Comparison of ENCODE assay signal across 12 mouse cellular contexts in the genomic region with DNA sequence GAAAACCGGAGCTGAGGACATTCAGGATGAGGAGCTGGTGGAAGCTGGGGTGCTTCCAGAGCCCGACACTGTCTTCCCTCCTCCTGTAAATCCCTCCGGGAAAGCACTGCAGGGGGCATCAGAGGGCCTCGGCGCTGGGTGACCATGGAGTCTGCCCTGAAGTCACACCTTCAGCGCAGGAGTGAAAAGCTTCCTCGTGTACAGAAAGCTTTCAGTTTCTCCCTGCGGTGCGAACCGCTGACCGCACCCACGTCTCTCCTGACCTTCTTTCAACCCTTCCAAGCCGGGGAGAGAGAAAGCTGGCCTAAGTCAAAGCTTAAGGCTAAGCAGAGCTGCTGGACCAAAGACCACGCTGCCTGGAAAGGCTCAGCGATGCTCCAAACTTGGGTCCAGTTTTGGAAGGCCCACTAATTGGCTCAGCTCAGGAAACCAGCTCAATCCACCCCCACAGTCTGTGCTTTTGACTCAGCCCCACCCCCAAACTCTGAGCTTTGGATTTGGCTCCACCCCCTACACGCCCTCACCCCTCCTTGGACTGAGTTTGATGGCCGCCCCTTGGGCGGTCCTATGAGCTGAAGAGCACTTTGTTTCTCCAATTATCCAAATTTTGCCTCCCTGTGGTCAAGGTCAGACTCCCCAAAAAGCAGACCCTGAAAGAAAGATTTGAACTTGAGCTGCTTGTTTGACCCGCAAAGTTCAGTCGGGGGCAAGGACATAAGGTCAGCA.
DNase-seq lines count a peak whose midpoint lies in the region; ATAC-seq and TF ChIP-seq lines count a peak whose summit lies in the region.
"Had no signal": no experiment of that assay in that cellular context is flagged by ENCODE, and none has a peak within 500 bp of the region (broad histone marks: within the 10 kb centered on the region; RNA-seq: fewer than 3 reads in every experiment).

No protein-coding gene starts in this region.

- H3K9me3 ChIP-seq in lung, embryonic 14.5 days (ENCODE audit: low read depth, low read length) = peaks cover 4% of the 10 kb centered on the region; the same call in 1 of the 2 replicates

- peak; percentile 49 for TF ChIP-seq CTCF in heart, adult 2 months (IDR thresholded peaks at IDR 0.05)
- TF ChIP-seq CTCF in lung, embryonic 14.5 days (IDR thresholded peaks at IDR 0.05; ENCODE audit: low read depth) = no peak

- WGBS in heart, adult 2 months = 26% methylated on average over 20 of the region's 20 CpGs
- WGBS in lung, embryonic 14.5 days = 33% methylated on average over 20 of the region's 20 CpGs

- H3K4me1 ChIP-seq in heart, adult 2 months (ENCODE audit: control insufficient read depth, insufficient read depth, low read length) = no peaks in the 10 kb centered on the region; the same call in 1 of the 2 replicates
- H3K4me1 ChIP-seq in lung, embryonic 14.5 days (ENCODE audit: insufficient read depth) = no peaks in the 10 kb centered on the region

- H3K4me2 ChIP-seq in lung, embryonic 14.5 days = 0 out of 2 replicates have a peak overlapping the region, but pooled peaks have one; percentile 7
- H3K4me2 ChIP-seq: limb, embryonic 13.5 days had no signal

- no peaks in the 10 kb centered on the region for H3K79me2 ChIP-seq in heart, adult 2 months (replicated peaks; ENCODE audit: control insufficient read depth, insufficient read depth, low read length)

- no peaks in the 10 kb centered on the region for H3K27me3 ChIP-seq in heart, adult 2 months (ENCODE audit: control insufficient read depth, insufficient read depth, low read length)
- H3K27me3 ChIP-seq in lung, embryonic 14.5 days (ENCODE audit: insufficient read depth, low read length) = peaks cover 20% of the 10 kb centered on the region; the same call in 1 of the 2 replicates

- no peaks in the 10 kb centered on the region for H3K36me3 ChIP-seq in heart, adult 2 months (ENCODE audit: control insufficient read depth, insufficient read depth, low read length)
- H3K36me3 ChIP-seq in lung, embryonic 14.5 days (ENCODE audit: insufficient read depth) = no peaks in the 10 kb centered on the region
- H3K36me3 ChIP-seq: limb, embryonic 13.5 days had no signal

- TF ChIP-seq POLR2A in heart, adult 2 months (IDR thresholded peaks at IDR 0.05; ENCODE audit: insufficient read depth, low read depth, low read length) = no peak

- no peak for DNase-seq in heart, adult 2 months
- no peak for DNase-seq in heart, adult 9 months (ENCODE audit: low spot score in 2 of 2)
- DNase-seq in lung, embryonic 14.5 days = no peak
- no peak for DNase-seq in lung, postnatal 36 days
- peak; percentile 16 for DNase-seq in induced T-regulatory cell, adult 2 months (ENCODE audit: low read depth)
- peak; percentile 14 for DNase-seq in naive thymus-derived CD4-positive, alpha-beta T cell, adult 2 months (ENCODE audit: low read depth)
- DNase-seq in MN1 (ENCODE audit: low spot score) = no peak
- DNase-seq in left cerebral cortex, adult 11 months (ENCODE audit: low spot score) = no peak
- DNase-seq: cerebellum, postnatal 10 days; right cerebral cortex, postnatal 14 days; thymus, adult 18-20 months had no signal

- H3K9ac ChIP-seq in heart, adult 2 months (ENCODE audit: low read depth, low read length) = no peak overlapping the region
- no peak overlapping the region for H3K9ac ChIP-seq in lung, embryonic 14.5 days
- H3K9ac ChIP-seq: limb, embryonic 13.5 days had no signal

- H3K4me3 ChIP-seq in heart, adult 2 months = no peak overlapping the region
- no peak overlapping the region for H3K4me3 ChIP-seq in lung, embryonic 14.5 days (ENCODE audit: low read depth, low read length)
- H3K4me3 ChIP-seq: limb, embryonic 13.5 days had no signal

- ATAC-seq in lung, embryonic 14.5 days (ENCODE audit: insufficient read depth) = no peak

- intact Hi-C loops in heart, adult 2 months (cut with DNase I) = no loop called here

- H3K27ac ChIP-seq in heart, adult 2 months = no peak overlapping the region
- H3K27ac ChIP-seq in lung, embryonic 14.5 days (ENCODE audit: low read depth) = no peak overlapping the region
- H3K27ac ChIP-seq: limb, embryonic 13.5 days had no signal

- TF ChIP-seq EP300 in heart, adult 2 months (IDR thresholded peaks at IDR 0.05; ENCODE audit: insufficient read depth, low read depth, low read length) = no peak

Comparison
In these comparisons a context has a peak if more than half of its experiments do, and no peak if none do; other contexts are left out.
1. DNase-seq: peak in induced T-regulatory cell, adult 2 months (single experiment) and naive thymus-derived CD4-positive, alpha-beta T cell, adult 2 months (single experiment); none in heart, adult 2 months (0 of 2), heart, adult 9 months (0 of 2), lung, embryonic 14.5 days (single experiment), lung, postnatal 36 days (single experiment), MN1 (single experiment) and left cerebral cortex, adult 11 months (single experiment).